Mouse (Mus musculus) heart, adult 9 months (tissue): ENCODE data around the gene Esrrg.
A peak's percentile ranks its signal among the peaks of the same experiment; 100 is the strongest.

Source experiments
- DNase-seq, 2 experiments: peaks; one replicate each; pipeline ENCODE4 v3.0.0; 2022; ENCODE audit warnings: low spot score in 2 of 2

The Esrrg gene

DNA sequence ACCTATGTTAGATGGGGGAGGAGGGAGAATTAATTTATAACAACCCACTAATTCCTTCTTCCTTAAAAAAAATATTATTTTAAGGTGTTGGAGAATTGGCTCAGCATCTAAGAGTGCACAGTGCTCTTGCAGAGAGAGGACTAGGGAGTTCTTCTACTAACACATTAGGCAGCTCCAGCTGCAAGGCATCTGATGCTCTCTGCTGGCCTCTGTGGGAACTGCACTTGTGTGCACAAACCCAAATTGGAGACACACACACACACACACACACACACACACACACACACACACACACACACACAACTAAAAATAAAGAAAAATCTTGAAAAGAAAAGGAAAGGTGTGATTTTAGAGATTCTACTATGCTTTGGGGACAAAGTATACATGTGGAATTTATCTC, 381.6 kb downstream of the Esrrg start:
- no peak for DNase-seq

DNA sequence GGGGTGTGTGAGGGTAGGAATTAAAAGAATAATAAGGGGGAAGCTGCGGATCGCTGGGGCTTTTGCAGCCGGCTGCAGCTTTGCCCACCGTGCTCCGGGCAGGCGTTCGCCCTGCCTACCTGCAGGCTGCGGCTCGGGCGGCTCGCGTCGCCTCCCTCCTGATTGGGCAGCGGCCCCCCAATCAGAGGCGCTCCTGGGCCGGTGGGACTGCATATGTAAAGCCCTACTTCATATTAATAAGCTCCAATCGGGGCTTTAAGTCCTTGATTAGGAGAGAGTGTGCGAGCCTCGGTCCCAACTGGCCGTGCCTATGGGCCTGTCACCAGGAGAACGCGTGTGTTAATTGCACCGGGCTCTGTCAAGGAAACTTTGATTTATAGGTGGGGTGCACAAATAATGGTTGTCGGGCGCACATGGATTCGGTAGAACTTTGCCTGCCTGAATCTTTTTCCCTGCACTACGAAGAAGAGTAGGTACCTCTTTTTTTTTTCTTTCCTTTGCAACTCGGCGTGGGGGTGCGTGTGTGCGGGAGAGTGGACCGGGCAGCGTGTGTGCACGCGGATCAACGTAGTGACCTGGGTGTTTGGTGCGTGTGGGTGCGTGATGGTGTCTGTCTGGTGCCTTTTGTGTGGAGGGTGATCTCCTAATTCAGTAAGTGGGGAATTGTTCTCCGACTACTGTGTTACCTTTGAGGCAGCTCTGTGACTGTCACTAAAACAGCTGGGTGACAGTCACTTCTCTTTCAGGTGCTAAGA, 389.2 kb downstream of the Esrrg start:
- DNase-seq, result peak; percentile 58 to 60

DNA sequence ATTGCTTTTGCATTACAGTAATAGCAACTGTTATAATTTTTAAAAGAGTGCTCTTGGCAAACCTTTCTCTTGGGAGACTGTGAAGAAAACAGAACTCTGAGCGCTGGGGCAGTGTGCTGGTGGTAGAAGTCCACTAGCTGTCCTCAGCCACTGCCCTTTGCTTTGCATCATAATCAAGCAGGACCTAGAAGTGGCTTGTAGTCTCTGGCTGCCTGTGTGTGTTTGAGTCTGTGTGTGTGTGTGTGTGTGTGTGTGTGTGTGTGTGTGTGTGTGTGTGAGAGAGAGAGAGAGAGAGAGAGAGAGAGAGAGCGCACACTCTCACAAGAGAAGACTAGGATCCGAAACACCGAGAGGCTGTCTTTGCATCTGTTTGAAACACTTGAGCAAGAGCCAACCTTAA, 390.5 kb downstream of the Esrrg start:
- DNase-seq, result no peak

DNA sequence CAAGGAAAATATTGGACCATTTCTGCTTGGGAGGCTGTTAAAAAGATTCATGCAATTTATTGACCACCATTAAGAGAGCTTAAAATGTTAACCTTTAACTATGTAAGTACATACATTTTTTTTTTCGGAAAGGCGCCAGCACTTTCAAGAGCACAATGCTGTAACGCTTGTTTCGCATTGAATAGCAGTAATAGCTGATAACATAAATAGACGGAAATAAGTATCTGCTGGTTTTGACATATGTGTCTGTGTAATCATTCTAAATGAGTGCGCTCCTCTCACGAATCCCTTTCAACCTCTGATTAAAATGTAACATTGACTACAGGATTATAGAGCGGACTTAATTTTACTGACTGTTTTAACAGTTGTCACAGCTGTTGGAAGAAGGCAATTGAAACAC, 391.6 kb downstream of the Esrrg start:
- no peak for DNase-seq

DNA sequence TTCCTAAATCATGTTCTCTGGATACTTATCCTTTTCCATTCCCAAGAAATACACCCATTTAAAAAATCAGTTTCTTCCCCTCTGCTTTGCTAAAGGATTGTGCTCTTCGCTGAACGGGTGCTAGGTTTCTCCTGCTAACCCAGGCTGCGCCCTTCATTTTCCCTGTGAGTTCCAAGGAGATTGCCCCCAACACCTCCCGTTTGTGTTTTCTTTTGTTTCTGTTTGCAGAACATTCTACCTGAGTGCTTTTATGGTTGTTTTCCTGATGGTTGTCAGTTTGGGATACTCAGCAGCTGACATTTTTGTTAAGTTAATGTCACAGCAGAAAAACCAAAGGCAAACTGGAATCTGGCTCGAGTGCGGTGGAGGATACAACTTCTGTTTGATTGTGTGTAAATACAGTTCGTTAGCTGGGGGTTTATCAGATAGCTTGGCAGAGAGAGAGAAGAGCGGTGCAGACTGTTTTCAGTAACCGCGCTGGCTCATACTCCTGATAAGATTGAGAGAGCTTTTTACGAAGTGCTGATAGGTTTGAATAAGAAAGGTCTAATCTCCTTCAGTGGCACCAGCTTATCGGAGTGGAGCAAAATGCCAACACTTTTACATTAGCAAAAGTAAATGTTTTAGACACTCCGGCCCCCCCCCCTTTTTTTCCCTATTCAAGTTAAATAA, 398.4 kb downstream of the Esrrg start:
- no peak for DNase-seq

DNA sequence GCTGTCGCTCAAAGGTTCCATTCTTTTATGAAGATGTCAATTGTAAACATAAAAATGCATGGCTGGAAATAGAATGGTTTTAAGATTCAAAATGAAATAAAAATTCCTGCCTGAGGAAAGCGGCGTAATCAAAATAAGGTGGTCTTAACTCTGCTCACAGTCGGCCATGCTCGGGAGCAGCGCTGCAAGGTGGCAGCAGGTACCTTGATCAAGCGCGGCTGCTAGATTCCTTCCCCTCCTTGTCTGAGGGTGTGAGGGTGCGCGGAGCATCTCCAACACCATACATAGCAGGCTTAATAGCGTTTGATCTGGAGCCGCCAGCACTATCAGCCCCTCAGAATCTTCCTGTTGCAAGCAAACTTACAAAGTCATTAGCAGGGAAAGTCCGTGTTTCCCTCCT, 399.9 kb downstream of the Esrrg start:
- no peak for DNase-seq

DNA sequence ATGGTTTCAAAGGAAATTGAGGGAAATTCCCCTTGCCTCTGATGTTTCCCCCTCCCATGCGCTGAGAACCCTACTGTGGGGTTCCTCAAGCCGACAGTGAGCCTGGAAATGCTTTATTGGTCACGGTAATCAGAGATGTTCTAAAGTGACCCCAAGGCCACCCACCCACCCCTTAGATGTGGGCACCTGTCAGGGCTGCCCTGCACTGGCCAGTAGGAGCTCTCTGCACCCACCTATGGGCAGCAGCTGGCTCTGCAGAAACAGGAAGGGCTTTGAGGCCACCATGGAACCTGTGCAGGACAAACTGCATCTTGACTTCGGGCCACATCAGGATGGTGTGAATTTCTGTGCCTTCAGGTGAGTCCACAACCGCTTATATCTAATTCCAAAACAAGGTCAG, 401.3 kb downstream of the Esrrg start:
- no peak for DNase-seq

DNA sequence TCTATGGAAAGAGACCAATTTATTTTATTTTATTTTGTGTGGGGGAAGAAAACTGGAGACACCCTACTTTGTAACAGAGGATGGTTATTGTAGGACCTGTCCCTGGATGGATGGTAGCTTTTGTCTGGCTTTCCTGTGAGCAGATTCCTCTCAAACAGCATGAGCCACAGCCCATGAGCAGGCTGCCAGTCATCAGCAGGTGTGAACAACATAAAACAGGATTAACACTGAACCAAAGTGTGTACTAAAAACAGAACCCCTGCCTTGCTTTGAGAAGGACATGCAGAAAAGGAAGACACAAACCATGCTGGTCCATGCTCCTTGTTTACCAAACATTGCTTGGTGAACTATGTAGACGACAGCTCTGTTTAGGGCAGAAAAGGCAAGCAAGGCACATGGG, 402.3 kb downstream of the Esrrg start:
- peak; percentile 25 to 41 for DNase-seq

DNA sequence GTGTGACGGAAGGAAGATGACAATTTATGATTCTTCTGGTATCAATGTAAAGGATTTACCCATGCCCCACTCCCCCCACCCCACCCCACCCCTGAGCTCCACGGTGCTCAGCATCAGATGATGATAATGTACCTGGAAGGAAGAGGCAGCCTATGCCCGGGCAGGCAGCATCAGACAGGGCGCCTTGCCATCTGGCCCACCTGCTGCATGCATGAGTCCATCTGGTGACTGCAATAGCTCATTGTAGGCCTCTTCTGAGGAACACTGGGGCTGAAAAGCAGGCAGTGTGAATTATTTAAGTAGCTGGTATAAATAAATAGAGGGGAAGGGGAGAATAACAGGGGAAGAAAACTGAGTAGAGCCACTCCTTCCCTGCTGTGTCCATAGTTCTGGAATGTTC, 405.8 kb downstream of the Esrrg start:
- DNase-seq, result no peak

DNA sequence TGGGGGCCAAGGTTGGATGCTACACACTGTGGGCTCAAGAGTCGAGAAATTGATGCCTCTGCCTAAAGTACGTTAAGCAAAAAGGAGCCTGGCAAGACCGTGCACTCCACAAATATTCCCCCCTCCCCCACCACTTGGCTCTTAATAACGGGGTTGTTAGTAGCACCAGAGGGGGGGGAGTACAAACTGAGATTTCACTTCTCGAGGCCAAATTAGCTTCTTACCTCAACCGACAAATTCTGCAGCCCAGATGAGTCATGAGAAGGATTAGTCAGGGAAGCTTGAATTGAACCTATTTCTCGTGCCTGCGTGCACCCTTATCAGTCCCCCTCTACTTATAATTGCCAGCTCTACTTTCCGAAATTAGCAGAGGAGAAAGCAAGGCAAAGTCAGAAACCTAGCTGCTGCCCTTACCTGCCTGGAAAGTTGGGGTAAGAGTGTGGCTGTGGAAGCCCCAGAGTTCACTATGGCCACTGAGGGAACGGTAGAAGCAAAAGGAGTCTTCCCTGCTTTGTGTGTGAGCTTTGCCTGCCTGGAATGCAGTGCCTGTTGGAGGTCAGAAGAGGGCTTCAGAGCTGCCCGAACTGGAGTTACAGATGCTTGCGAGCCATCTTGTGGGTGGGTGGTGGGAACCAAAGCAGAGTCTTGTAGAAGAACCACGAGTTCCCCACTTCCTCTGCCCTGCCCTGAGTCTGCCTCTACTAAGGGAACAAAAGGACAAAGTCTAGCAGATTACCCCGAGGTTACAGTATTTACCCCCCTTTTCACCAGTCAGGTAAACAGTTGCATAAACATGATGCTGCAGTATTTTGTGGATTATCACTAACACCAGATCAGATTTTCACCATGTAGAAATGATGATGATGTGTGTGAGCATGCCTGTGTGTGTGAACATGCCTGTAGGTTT, 409.6 kb downstream of the Esrrg start:
- peak in 1 of 2 experiments; percentile 17 for DNase-seq

DNA sequence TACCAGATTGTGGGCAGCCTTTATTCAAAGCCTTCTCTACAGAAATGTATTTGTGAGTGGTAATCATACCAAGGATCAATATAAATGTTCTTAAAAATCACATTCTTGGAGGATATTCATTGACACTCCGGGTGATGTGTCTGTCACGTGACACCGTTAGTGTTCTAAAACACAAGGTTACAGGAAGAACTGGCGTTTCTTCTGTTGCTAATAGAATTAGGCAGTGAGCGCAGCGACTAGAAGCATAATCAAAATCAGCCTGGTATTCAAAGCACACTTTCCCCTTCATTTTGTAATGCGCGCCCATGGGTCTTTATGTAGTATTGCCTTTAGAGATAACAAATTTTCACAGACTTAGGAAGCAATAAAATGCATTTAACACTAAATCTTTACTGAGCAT, 420.6 kb downstream of the Esrrg start:
- no peak for DNase-seq

DNA sequence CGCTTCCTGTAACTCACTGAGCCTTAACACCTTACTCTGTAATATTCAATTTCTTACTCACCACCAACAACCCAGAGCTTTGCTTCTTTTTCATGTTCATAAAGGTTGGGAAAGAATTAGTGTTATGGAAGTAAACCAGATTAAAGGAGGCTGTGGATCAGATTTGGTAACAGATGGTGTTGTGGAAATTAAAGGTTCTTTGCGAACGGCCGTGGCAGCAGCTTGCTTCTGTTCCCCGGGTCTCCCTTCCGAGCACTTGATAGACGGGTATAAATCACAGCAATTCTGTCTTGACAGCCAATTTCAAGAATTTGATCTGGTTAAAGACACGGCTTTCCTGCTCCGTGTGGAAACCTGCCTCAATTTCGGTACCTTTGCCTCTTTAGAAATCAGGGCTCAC, 421.5 kb downstream of the Esrrg start:
- DNase-seq, result no peak

DNA sequence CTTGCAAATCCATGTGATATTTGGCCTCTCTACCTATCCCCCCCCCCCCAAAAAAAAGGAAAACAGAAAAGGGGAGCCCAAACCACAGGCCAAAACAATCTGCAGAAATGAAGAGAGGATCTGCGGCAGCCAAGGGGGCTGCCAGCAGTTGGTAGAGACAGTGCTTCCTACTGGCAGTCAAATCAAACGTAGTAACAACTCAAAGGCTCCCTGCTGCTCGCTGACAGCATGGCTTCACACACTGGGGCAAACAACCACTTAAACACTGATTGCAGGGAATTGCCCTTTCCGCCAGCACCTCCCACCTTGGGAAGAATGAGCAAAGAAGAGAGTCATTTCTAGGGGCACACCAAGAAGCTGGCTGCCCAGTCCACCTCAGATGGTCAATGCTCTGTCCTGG, 422.7 kb downstream of the Esrrg start:
- no peak for DNase-seq

DNA sequence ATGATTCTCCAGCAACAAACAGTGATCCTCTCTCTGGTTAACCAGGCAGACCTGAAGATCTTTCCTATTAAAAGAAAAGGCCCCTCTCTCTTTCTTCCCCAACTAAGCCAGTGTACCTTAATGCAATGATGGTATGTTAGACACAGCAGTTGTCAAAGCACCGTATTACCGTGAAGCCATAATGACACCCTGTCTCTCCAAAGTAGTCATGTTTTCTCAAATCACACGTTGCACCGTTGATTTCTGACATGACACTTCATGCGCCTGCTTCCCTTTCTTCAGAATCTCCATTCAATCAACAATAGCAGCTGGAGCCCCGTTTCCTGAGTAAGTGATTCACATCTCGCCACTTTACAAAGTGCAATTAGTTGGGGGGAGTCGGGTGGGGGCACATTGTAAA, 427.4 kb downstream of the Esrrg start:
- DNase-seq, result no peak

DNA sequence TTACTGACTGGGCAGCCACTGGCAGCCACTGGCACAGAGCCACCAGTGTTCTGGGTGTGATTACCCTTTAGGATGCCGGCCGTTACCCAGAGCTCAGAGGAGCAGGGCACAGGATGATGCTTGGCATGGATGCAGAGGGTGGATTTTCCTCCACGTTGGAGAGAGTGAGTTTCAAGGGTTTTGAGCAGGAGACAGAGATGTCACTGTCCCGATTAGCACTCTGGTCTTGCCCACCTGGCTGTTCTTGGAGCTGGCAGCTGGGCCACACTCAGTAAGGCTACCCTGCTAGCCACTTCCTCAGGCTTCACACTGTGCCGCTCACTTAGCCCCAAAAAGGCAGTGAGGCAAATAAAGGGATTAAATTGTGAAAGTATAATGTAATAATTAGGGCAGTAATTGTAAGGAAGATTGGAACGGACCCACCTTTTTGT, 438.1 kb downstream of the Esrrg start:
- DNase-seq, result no peak

DNA sequence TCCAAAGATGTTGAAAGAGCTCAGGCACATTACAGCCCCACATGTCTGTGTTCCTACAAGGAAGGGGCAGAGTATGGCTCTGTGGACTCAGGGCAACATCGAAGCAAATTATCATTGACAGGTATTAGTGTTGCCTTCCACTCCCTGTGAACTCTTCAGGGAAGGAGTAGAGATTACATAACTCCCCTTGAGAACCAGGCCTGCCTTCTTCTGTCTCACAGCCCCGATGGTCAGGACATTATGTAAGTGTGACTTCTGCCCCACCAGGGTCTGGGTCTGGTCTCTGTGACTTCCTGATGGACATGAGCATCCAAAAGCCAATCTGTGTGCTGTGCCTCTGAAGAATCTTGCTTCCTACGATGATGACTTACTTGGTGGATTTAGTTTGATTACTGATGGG, 438.6 kb downstream of the Esrrg start:
- no peak for DNase-seq

DNA sequence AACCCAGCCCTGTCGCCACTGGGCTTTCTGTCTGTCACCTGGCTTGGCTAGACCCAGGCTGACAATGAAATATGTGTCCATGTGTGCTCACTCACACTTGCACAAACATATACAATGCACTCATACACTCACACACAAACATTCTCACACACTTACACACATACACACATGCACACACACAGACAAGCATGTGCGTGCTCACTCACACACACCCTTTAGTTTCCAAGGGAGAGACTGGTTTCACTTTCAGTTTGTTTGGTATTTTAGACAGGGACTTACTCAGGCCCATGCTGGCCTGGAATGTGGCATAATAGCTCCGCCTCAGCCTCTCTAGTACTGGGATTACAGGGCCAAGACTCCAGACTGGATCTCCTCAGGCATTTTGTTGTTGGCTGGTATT, 447.3 kb downstream of the Esrrg start:
- DNase-seq, result peak; percentile 10 to 21

DNA sequence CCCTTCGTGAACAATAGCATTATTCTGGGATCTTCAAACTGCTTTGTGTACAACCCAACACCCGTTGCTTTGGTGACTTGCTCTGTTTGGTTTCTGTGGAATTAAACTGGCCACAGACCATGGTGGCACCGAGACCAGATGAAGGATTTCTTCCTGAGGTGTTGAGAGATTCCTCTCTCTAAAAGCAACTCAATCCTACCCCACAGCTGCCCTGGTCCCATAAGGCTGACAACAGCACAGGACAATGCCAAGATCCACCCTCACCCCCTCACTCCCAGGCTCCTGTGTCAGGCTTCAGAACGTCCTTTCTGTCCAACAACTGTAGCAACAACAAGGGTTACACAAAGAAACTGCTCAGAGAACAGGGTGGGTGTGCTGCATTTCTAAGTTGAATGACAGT, 449.3 kb downstream of the Esrrg start:
- DNase-seq, result peak in 1 of 2 experiments; percentile 5

DNA sequence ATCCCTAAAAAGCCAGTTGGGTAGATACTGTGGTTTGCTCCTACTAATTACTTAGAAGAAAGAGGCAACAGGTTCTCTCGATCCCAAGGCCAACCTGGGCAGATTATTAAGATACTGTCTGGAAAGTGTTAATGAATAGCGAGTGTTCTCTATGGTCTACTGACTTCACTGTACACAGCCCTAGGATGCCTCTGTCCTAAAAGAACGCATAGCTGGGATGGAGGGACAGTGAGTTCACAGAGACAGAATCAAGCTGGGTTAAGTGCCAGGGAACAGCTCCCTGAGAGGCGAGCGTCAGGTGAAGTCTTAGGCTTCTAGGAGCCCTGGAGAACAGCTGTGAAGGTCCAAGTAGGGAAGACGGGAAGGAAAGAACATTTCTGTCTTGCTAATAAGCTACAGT, 450.4 kb downstream of the Esrrg start:
- no peak for DNase-seq

DNA sequence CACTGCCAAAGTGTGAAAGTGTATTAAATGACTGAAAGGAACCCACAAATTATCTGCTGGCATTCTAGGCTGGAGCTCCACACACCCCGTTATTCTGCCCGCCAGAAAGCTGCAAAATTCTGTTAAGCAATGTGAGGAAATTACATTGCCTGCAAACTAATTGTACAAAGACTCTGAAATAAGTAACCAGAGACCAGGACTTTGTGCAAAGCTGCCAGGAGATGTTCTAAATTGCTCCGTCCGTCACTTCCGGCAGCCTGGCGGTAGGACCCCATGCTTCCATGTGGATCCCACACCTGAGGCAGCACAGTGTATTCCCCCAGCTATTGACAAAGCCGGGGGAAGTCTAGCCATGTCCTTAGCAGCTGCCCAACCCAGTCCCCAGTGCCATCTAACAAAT, 451.9 kb downstream of the Esrrg start:
- DNase-seq, result no peak

DNA sequence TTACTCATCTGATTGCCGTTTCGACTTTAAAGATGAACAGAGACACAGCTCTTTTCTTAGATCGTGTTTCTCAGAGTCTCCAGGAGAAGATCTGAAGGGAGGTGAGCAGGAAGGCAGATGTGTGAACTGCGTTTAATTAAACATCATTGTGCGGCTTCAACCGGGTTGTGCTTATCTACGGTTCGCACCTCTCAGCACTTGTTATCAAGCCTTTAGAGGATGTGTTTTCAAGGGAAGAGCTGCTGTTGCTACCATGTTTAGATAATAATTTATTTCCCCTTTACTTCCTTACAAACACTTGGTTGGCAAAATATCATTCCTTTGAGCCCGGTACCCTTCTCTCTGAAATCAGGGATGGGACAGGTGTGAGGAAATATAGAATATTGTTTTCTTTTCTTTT, 460.2 kb downstream of the Esrrg start:
- DNase-seq, result no peak

DNA sequence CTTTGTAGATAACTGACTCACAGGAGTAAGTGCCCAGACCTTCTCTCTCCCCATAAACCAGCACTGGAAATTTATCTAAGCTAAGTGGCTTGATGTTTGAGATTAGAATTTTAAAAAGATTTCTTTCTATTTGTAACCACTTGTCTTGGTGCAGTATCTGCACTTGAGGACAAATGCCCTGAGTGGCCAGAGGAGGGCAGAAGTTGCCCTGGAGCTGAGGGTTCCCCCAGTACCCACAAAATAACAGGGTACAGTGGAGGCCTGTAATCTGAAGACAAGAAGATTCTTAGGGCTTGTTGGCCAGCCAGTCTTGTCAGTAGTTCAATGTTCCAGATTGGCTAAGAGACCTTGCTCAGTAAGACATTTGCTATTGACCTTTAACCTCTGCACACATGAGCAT, 461.3 kb downstream of the Esrrg start:
- no peak for DNase-seq
